Mouse (Mus musculus) gastrocnemius, adult 2 months (tissue): ENCODE data around the gene Plcxd1. TPM values are rescaled to one million over a fixed set of nuclear protein-coding genes. Genes with fewer than 3 reads are reported as not detected.
"Not testable (repeated sequence)": the region's sequence is repeated elsewhere in the genome, so short reads cannot be mapped to it uniquely, and the experiment has no call there.

Source experiments
- DNase-seq: peaks from one replicate; pipeline ENCODE4 v3.0.0; 2022
- H3K27ac ChIP-seq: fragments of 200-600 bp; 2 replicates; pipeline ENCODE4 v1.8.1; 2022; ENCODE audit warnings: mild to moderate bottlenecking
- H3K4me3 ChIP-seq: fragments of 200-600 bp; 2 replicates; pipeline ENCODE4 v1.8.1; 2022; ENCODE audit warnings: mild to moderate bottlenecking, moderate library complexity
- CTCF ChIP-seq: fragments of 200-600 bp; IDR thresholded peaks from 2 replicates; pipeline ENCODE4 v1.8.1; 2022; ENCODE audit warnings: antibody characterized with exemption, mild to moderate bottlenecking, moderate library complexity
- intact Hi-C: fragments of 180-260 bp; cut with DNase I; formaldehyde crosslinking; loops from one replicate; pipeline ENCODE4 v1.15.1; 2025
- total RNA-seq, 2 experiments: library from RNA; stranded (reverse); gene quantifications; 2 replicates each; pipeline ENCODE4 v1.2.3; 2021

The Plcxd1 gene
- total RNA-seq, 2 experiments from 2014 or later, result not detected

DNA sequence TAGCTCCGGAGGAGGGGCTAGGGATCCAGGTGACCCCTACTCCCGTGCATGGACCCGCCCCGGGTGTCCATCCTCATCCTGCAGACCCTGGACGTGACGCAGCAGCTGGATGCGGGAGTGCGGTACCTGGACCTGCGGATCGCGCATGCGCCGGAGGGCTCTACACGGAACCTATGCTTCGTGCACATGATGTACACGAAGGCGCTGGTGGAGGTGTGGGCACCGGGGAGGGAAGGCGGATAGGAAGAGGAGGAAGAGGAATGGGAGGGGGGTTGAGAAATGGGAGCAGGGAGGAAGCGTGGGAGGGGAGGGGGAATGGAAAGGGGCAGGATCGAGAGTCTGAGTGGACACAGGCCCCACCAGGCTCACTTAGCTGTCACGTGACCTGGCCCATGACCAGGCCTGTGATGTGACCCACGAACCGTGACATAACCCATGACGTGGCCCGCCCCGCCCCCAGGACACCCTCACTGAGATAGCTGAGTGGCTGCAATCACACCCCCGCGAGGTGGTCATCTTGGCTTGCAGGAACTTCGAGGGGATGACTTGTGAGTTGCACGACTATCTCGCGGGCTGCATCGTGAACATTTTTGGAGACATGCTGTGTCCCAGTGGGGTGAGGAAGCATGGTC is 2.1 kb downstream of the Plcxd1 start:
- intact Hi-C loops, result loop anchor here (10.0 kb wide), 1 partner anchor 547 kb away; the partner anchor contains the start of gene Crlf2
- Histone ChIP-seq H3K27ac (no peak overlapping the region), H3K4me3 (peak overlapping the region; percentile 61)
- no peak for TF ChIP-seq CTCF
- peak; percentile 39 for DNase-seq

DNA sequence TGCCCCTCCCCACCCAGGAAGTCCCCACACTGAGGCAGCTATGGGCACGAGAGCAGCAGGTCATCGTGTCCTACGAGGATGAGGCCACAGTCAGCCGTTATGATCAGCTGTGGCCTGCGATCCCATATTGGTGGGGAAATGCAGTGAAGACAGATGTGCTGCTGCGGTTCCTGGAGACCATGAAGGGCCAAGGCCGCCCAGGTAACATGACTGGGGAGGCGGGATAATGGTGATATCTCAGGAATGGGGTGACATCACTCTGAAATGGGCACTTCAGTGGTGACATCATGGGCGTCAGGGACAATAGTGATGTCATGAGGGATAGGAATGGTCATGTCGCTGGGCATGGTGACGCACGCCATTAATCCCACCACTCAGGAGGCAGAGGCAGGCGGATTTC is 2.7 kb downstream of the Plcxd1 start:
- H3K4me3 ChIP-seq, result no peak overlapping the region
- intact Hi-C loops, result loop anchor here (10.0 kb wide), 1 partner anchor 548 kb away; the partner anchor contains the start of gene Crlf2
- DNase-seq, result no peak
- TF ChIP-seq CTCF, result no peak
- no peak overlapping the region for H3K27ac ChIP-seq

DNA sequence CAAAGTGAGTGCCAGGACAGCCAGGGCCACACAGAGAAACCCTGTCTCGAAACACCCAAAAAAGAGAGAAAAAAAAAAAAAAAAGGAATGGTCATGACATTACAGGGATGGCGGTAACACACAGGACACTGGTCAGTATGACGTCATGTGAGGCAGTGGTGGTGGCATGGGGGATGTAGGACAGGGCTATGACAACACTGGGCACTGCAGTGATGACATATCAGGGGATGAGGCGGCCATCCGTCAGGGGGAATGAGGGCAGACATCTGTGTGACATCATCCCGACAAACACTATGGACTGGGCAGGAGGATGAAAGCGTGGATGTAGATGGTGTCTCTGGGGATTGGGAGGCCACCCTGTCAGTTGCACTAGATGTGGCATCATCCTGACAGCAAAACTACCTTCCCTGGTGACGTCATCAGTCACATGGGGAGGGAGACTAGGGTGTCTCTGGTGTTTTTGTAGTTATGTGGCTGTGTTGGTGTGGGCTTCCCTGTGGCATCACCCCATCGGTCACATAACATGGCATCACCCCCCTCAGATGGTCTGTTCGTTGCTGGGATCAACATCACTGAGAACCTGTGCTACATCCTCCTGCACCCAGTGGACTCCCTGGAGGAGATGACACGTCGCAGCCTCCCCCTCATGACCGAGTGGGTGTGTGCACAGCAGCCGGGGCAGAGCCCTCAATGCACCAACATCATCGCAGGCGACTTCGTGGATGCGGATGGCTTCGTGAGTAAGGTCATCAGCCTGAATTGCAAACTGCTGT is 3.3 kb downstream of the Plcxd1 start:
- intact Hi-C loops, result loop anchor here (10.0 kb wide), 1 partner anchor 548 kb away; the partner anchor contains the start of gene Crlf2
- no peak for DNase-seq
- TF ChIP-seq CTCF, result no peak
- no peak overlapping the region for H3K4me3 ChIP-seq
- H3K27ac ChIP-seq, result no peak overlapping the region

GRCm38 (mm10) chr5:110103901-110104615 is 4.3 kb downstream of the Plcxd1 start:
- no peak for TF ChIP-seq CTCF
- no peak for DNase-seq
- intact Hi-C loops, result loop anchor here (10.0 kb wide), 1 partner anchor 549 kb away; the partner anchor contains the start of gene Crlf2
- Histone ChIP-seq H3K4me3 (no peak overlapping the region), H3K27ac (no peak overlapping the region)

- intact Hi-C loops, result loop anchor here (10.0 kb wide), 1 partner anchor 550 kb away; the partner anchor contains the start of gene Crlf2
- no peak for DNase-seq
- no peak overlapping the region for H3K4me3 ChIP-seq
- H3K27ac ChIP-seq, result no peak overlapping the region
- TF ChIP-seq CTCF, result no peak
These were observed 5.0 kb downstream of the Plcxd1 start for GRCm38 (mm10) chr5:110104616-110105380.

DNA sequence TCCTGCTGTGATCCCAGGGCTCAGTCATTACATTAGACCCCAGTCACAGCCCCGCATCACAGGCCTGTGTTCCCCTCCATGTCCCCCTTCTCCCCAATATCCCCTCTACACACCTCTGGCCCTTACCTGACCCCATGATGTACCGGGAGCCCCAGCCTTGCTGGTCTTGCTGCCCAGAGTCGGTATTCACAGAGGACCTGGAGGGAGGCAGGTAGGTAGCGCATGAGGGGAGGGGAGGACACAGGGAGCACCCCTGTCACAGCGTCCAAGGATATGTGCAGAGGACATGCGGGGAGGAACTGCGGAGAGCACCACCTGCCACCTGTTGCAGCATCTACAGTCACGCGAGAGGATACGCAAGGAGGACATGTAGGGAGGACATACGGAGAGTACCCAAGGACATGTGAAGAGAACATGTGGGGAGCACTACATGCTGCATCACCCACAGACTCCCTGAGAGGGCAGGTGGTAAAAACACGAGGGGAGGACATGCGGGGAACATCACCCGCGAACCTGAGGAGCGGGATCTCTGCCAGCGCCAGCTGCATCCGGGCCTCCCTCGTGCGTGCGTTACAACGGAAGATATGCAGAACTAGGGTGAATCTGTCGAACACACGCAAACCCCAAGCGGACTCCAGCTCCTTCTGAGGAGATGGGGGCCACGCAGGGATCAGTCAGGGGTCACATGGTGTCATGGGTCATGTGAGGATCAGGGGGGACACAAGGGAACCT is 6.5 kb downstream of the Plcxd1 start:
- TF ChIP-seq CTCF, result no peak
- peak; percentile 36 for DNase-seq
- Histone ChIP-seq H3K27ac (no peak overlapping the region; the same call in 1 of the 2 replicates), H3K4me3 (peak overlapping the region; percentile 84)
- intact Hi-C loops, result loop anchor here (10.0 kb wide), 1 partner anchor 552 kb away; the partner anchor contains the start of gene Crlf2

DNA sequence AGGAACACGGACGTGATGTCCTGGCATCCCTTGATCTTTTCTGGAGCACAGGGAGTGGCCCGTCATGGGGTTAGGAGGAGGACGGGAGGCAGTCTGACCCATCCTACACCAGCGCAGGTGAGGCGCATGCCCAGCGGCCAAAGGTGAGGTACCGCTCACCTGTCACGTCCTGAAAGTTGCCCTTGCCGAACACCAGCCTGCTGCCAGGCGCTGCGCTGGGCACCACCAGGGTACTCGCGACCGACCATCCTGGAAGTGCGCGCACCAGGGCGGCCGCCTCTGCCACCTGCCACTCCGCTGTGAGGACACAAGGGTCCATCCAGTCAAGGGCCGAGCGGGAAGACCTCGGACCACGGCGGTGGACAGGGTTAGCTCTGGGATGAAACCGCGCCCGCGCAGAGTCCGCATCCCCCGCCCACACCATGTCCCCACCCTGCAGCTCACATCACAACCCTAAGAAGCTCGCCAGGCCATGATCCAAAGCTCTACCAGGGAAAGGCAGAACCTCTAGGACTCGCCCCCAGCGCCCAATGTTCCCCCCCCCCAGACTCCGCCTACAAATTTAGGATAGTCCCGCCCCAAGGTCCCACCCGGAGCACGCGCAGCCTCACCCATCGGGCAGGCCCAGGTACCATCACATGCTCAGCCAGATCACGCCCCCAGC is 7.3 kb downstream of the Plcxd1 start:
- H3K4me3 ChIP-seq, result peak overlapping the region; percentile 84
- no peak for TF ChIP-seq CTCF
- intact Hi-C loops, result loop anchor here (10.0 kb wide), 1 partner anchor 552 kb away; the partner anchor contains the start of gene Crlf2
- peak; percentile 24 for DNase-seq
- peak overlapping the region; percentile 96 for H3K27ac ChIP-seq

- intact Hi-C loops, result loop anchor here (10.0 kb wide), 1 partner anchor 553 kb away; the partner anchor contains the start of gene Crlf2
- peak within 1 kb of the TSS; percentile 96 for H3K27ac ChIP-seq
- peak; percentile 98 for DNase-seq
- H3K4me3 ChIP-seq, result peak within 1 kb of the TSS; percentile 84
- TF ChIP-seq CTCF, result no peak
These were observed 8.0 kb downstream of the Plcxd1 start, which contains the start of gene Gtpbp6 for GRCm38 (mm10) chr5:110107581-110108304. TSS of gene Gtpbp6 (minus strand) at chr5:110108197.

- H3K27ac ChIP-seq, result peak overlapping the region; percentile 96
- TF ChIP-seq CTCF, result peak; percentile 33
- no peak for DNase-seq
- intact Hi-C loops, result loop anchor here (10.0 kb wide), 1 partner anchor 553 kb away; the partner anchor contains the start of gene Crlf2
- H3K4me3 ChIP-seq, result peak overlapping the region; percentile 84
These were observed 8.5 kb downstream of the Plcxd1 start for GRCm38 (mm10) chr5:110108305-110108628.

- no peak for TF ChIP-seq CTCF
- peak; percentile 91 for DNase-seq
- intact Hi-C loops, result loop anchor here (2.0 to 10.0 kb wide), 2 partner anchors 25 to 555 kb away; partner anchors contain the start of genes Chfr and Crlf2
- Histone ChIP-seq H3K4me3 (peak within 1 kb of the TSS; percentile 72), H3K27ac (peak within 1 kb of the TSS; percentile 96)
These were observed 10.2 kb downstream of the Plcxd1 start, which contains the start of gene Zfp605 for GRCm38 (mm10) chr5:110109991-110110441. TSS of gene Zfp605 (plus strand) at chr5:110110092.

DNA sequence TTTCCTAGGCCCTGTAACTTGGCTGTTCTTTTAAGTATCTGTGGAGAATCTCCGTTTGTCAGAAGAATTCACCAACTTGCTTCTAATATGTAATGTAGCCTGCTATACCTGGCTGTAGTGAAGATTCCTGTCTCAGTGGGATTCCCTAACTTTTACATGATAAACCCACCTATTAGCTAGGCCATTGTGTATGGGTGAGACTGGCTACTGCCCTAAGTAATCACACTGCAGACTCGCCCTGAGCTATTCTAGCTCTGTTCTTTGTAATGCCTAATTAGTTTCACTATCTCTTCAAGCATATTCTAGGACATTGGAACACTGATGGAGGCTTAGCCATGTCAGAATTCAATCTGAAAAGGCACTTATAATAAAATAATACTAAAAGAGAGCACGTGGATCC is 22.6 kb downstream of the Plcxd1 start:
- H3K27ac ChIP-seq, intact Hi-C loops, DNase-seq, H3K4me3 ChIP-seq: not testable (repeated sequence)
